Comparison of ENCODE assay signal across 12 mouse cellular contexts in the genomic region with DNA sequence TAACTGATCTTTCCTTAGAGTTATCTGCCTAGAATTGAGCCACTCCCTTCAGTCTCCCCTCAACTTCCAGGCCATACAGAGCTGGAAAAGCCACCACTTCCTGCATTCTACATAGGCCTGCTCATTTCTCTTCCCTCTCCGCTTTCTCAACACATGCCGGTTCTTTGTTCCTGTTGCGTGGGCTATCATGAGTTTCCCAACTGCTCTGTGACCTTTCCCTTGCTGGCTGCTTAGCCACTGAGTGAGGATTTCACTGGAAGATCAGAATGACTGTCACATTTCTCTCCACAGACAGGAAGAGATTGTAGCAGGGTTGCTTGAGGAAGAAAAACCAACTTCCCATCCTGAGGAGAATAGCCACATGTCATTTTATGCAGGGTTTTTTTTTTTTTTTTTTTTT.
DNase-seq lines count a peak whose midpoint lies in the region; ATAC-seq and TF ChIP-seq lines count a peak whose summit lies in the region.
"Had no signal": no experiment of that assay in that cellular context is flagged by ENCODE, and none has a peak within 500 bp of the region (broad histone marks: within the 10 kb centered on the region; RNA-seq: fewer than 3 reads in every experiment).

No protein-coding gene starts in this region.

- DNase-seq in heart, adult 8-10 months (ENCODE audit: low spot score): peak; percentile 35
- DNase-seq in spleen, adult 2 months (ENCODE audit: low read depth in 1 of 2, low spot score in 2 of 2): no peak
- no peak for DNase-seq in spleen, adult 18-20 months
- DNase-seq in liver, postnatal 0 days: peak; percentile 44
- peak; percentile 33 for DNase-seq in skeletal muscle tissue, adult 2 months (ENCODE audit: low read depth, low spot score)
- no peak for DNase-seq in cerebellum, postnatal 4 days (ENCODE audit: low spot score in 2 of 2)
- DNase-seq in urinary bladder, postnatal 25 days (ENCODE audit: low spot score): no peak
- DNase-seq: cerebellum, adult 9-10 months had no signal

- H3K27me3 ChIP-seq in heart, embryonic 11.5 days (ENCODE audit: control insufficient read depth, insufficient read depth, low read length): no peaks in the 10 kb centered on the region
- no peaks in the 10 kb centered on the region for H3K27me3 ChIP-seq in spleen, adult 2 months (ENCODE audit: control insufficient read depth, insufficient read depth, low read length)
- H3K27me3 ChIP-seq in liver, postnatal 0 days (ENCODE audit: insufficient read depth, low read length): no peaks in the 10 kb centered on the region
- H3K27me3 ChIP-seq: intestine, embryonic 15.5 days; midbrain, embryonic 12.5 days had no signal

- H3K27ac ChIP-seq in heart, embryonic 11.5 days (ENCODE audit: low read depth, low read length): no peak overlapping the region
- H3K27ac ChIP-seq in spleen, adult 2 months (ENCODE audit: insufficient read depth, low read length): peak overlapping the region; percentile 45
- peak overlapping the region; percentile 71 for H3K27ac ChIP-seq in liver, postnatal 0 days (ENCODE audit: low read depth)
- H3K27ac ChIP-seq: intestine, embryonic 15.5 days; left cerebral cortex, adult 2 months; midbrain, embryonic 12.5 days had no signal

- H3K4me1 ChIP-seq in heart, embryonic 11.5 days (ENCODE audit: control insufficient read depth, insufficient read depth, low read length): 0 out of 2 replicates have a peak, but pooled peaks cover 4% of the 10 kb centered on the region
- peaks cover 6% of the 10 kb centered on the region; the same call in 1 of the 2 replicates for H3K4me1 ChIP-seq in spleen, adult 2 months (ENCODE audit: control insufficient read depth, insufficient read depth, insufficient read length)
- H3K4me1 ChIP-seq in liver, postnatal 0 days (ENCODE audit: insufficient read depth): peaks cover 11% of the 10 kb centered on the region
- H3K4me1 ChIP-seq: midbrain, embryonic 12.5 days had no signal

- H3K36me3 ChIP-seq in heart, embryonic 11.5 days (ENCODE audit: control insufficient read depth, insufficient read depth, low read length): no peaks in the 10 kb centered on the region
- no peaks in the 10 kb centered on the region for H3K36me3 ChIP-seq in spleen, adult 2 months (ENCODE audit: control insufficient read depth, insufficient read depth, low read length)
- H3K36me3 ChIP-seq in liver, postnatal 0 days (replicated peaks; ENCODE audit: insufficient read depth, low read length): no peaks in the 10 kb centered on the region
- H3K36me3 ChIP-seq: intestine, embryonic 15.5 days; midbrain, embryonic 12.5 days had no signal

- H3K9me3 ChIP-seq in heart, embryonic 11.5 days (replicated peaks; ENCODE audit: control insufficient read depth, low read length): no peaks in the 10 kb centered on the region
- H3K9me3 ChIP-seq in liver, postnatal 0 days (ENCODE audit: low read length): no peaks in the 10 kb centered on the region
- H3K9me3 ChIP-seq: intestine, embryonic 15.5 days; midbrain, embryonic 12.5 days had no signal

- 0 out of 2 replicates have a peak, but pooled peaks have one; percentile 25 for TF ChIP-seq EP300 in liver, postnatal 0 days (IDR thresholded peaks at IDR 0.05; ENCODE audit: low read depth)

- no peak overlapping the region for H3K4me2 ChIP-seq in heart, embryonic 11.5 days
- H3K4me2 ChIP-seq in liver, postnatal 0 days (ENCODE audit: low read depth, low read length): no peak overlapping the region
- H3K4me2 ChIP-seq: intestine, embryonic 15.5 days; midbrain, embryonic 12.5 days had no signal

- no peak for TF ChIP-seq CTCF in spleen, adult 2 months (IDR thresholded peaks at IDR 0.05; ENCODE audit: extremely low read depth, insufficient read depth, insufficient read length, insufficient replicate concordance)
- no peak for TF ChIP-seq CTCF in liver, postnatal 0 days (IDR thresholded peaks at IDR 0.05; ENCODE audit: low read depth)

- 67% methylated on average over 3 of the region's 3 CpGs for WGBS in heart, embryonic 11.5 days (ENCODE audit: insufficient replicate concordance)
- WGBS in spleen, adult 2 months: 69% methylated on average over 3 of the region's 3 CpGs
- 45% methylated on average over 3 of the region's 3 CpGs for WGBS in liver, postnatal 0 days (ENCODE audit: insufficient replicate concordance)

- ATAC-seq in heart, embryonic 11.5 days (replicated peaks; ENCODE audit: insufficient number of reproducible peaks, low FRiP score, low TSS enrichment): no peak
- ATAC-seq in liver, postnatal 0 days: peak; percentile 81
- ATAC-seq: intestine, embryonic 15.5 days had no signal

- TF ChIP-seq POLR2A in spleen, adult 2 months (IDR thresholded peaks at IDR 0.05; ENCODE audit: low read depth, low read length): no peak

- no peak overlapping the region for H3K9ac ChIP-seq in heart, embryonic 11.5 days (ENCODE audit: low read depth, low read length)
- no peak overlapping the region for H3K9ac ChIP-seq in liver, postnatal 0 days (replicated peaks)
- H3K9ac ChIP-seq: intestine, embryonic 15.5 days; midbrain, embryonic 12.5 days had no signal

- no peak overlapping the region for H3K4me3 ChIP-seq in heart, embryonic 11.5 days (ENCODE audit: low read depth, low read length)
- H3K4me3 ChIP-seq in spleen, adult 2 months (ENCODE audit: extremely low read depth, insufficient read depth, insufficient read length): no peak overlapping the region
- no peak overlapping the region for H3K4me3 ChIP-seq in liver, postnatal 0 days (ENCODE audit: low read depth, low read length)
- H3K4me3 ChIP-seq: intestine, embryonic 15.5 days; left cerebral cortex, adult 2 months; midbrain, embryonic 12.5 days had no signal

Comparison
In these comparisons a context has a peak if more than half of its experiments do, and no peak if none do; other contexts are left out.
1. DNase-seq: peak in heart, adult 8-10 months (single experiment), liver, postnatal 0 days (single experiment) and skeletal muscle tissue, adult 2 months (single experiment); none in spleen, adult 2 months (0 of 2), spleen, adult 18-20 months (0 of 2), cerebellum, postnatal 4 days (0 of 2) and urinary bladder, postnatal 25 days (single experiment).